Mouse (Mus musculus) gastrocnemius, postnatal 36 days (tissue): Measurements from ENCODE around the gene E130218I03Rik. TPM values are rescaled to one million over a fixed set of nuclear protein-coding genes. Genes with fewer than 3 reads are reported as not detected.

ENCODE experiments used
- DNase-seq, 2 experiments: peaks; one replicate each; pipeline ENCODE4 v3.0.0; 2022
- intact Hi-C: fragments of 180-260 bp; cut with DNase I; formaldehyde crosslinking; loops from one replicate; pipeline ENCODE4 v1.15.1; 2025
- long read RNA-seq, 2 experiments: library from polyadenylated mRNA; stranded (forward); transcript quantifications; one replicate each; pipeline ENCODE4 v2.0.0; 2021
- total RNA-seq, 2 experiments: library from RNA; stranded (reverse); gene quantifications; 2 replicates each; pipeline ENCODE4 v1.2.3; 2021

Gene E130218I03Rik
- total RNA-seq: not detected
- long read RNA-seq, experiment 1: 0 reads
- long read RNA-seq, experiment 2: 0 reads

GRCm38 (mm10) chr4:134243516-134244250 is at the start of gene E130218I03Rik:
TSS of gene E130218I03Rik (plus strand) at chr4:134243662.
- intact Hi-C loops: no loop called here
- peak in 1 of 2 experiments; percentile 4 for DNase-seq

GRCm38 (mm10) chr4:134199371-134199770 is 44.1 kb upstream of the E130218I03Rik start:
- intact Hi-C loops: no loop called here

GRCm38 (mm10) chr4:134202904-134203303 is 40.6 kb upstream of the E130218I03Rik start, which contains the start of gene Gm7534:
TSS of gene Gm7534 (minus strand) at chr4:134203004.
- no peak for DNase-seq
- intact Hi-C loops: no loop called here

More at GRCm38 (mm10) chr4:134199371-134199770, 44.1 kb upstream of the E130218I03Rik start:
- no peak for DNase-seq

GRCm38 (mm10) chr4:134203340-134203896 is 40.0 kb upstream of the E130218I03Rik start:
- intact Hi-C loops: no loop called here

GRCm38 (mm10) chr4:134206488-134207053 is 36.9 kb upstream of the E130218I03Rik start:
- no peak for DNase-seq
- intact Hi-C loops: no loop called here

More at GRCm38 (mm10) chr4:134203340-134203896, 40.0 kb upstream of the E130218I03Rik start:
- no peak for DNase-seq

GRCm38 (mm10) chr4:134222793-134223600 is 20.5 kb upstream of the E130218I03Rik start:
- DNase-seq: no peak
- intact Hi-C loops: no loop called here

GRCm38 (mm10) chr4:134227194-134227593 is 16.3 kb upstream of the E130218I03Rik start, which contains the start of gene Catsper4:
TSS of gene Catsper4 (minus strand) at chr4:134227383.
- intact Hi-C loops: no loop called here
- no peak for DNase-seq

- intact Hi-C loops: no loop called here
- DNase-seq: no peak
These were observed 13.0 kb upstream of the E130218I03Rik start for GRCm38 (mm10) chr4:134230431-134230830.

GRCm38 (mm10) chr4:134234876-134235275 is 8.6 kb upstream of the E130218I03Rik start:
- intact Hi-C loops: no loop called here
- peak in 1 of 2 experiments; percentile 44 for DNase-seq

GRCm38 (mm10) chr4:134237582-134238278 is 5.7 kb upstream of the E130218I03Rik start:
- intact Hi-C loops: no loop called here
- no peak for DNase-seq

- intact Hi-C loops: no loop called here
These were observed 5.2 kb upstream of the E130218I03Rik start, which contains the start of gene Cnksr1 for GRCm38 (mm10) chr4:134238279-134238651. TSS of gene Cnksr1 (minus strand) at chr4:134238399.

GRCm38 (mm10) chr4:134238686-134239085 is 4.8 kb upstream of the E130218I03Rik start:
- DNase-seq: no peak
- intact Hi-C loops: no loop called here

More at GRCm38 (mm10) chr4:134238279-134238651, 5.2 kb upstream of the E130218I03Rik start, which contains the start of gene Cnksr1:
- DNase-seq: peak; percentile 67 to 77

- intact Hi-C loops: loop anchor here (5.0 kb wide), 2 partner anchors 58 to 127 kb away; partner anchors contain the start of gene Cep85
- DNase-seq: peak; percentile 92 to 93
These were observed 1.8 kb downstream of the E130218I03Rik start, which contains the start of gene Zfp593 for GRCm38 (mm10) chr4:134245148-134245843. TSS of gene Zfp593 (minus strand) at chr4:134245592.

GRCm38 (mm10) chr4:134246256-134246655 is 2.8 kb downstream of the E130218I03Rik start:
- intact Hi-C loops: loop anchor here (5.0 kb wide), 2 partner anchors 59 to 126 kb away; partner anchors contain the start of gene Cep85
- DNase-seq: no peak

- intact Hi-C loops: loop anchor here (5.0 kb wide), 2 partner anchors 59 to 126 kb away; partner anchors contain the start of gene Cep85
- DNase-seq: no peak
These were observed 3.3 kb downstream of the E130218I03Rik start, which contains the start of gene Gm30191 for GRCm38 (mm10) chr4:134246719-134247258. TSS of gene Gm30191 (plus strand) at chr4:134246935.

- intact Hi-C loops: loop anchor here (2.0 to 5.0 kb wide), 4 partner anchors 41 to 228 kb away; partner anchors contain the start of gene Cep85
- peak; percentile 66 to 67 for DNase-seq
These were observed 6.2 kb downstream of the E130218I03Rik start for GRCm38 (mm10) chr4:134249651-134250050.

- DNase-seq: no peak
- intact Hi-C loops: loop anchor here (2.0 to 5.0 kb wide), 2 partner anchors 40 to 227 kb away; no protein-coding TSS in a partner anchor
These were observed 6.9 kb downstream of the E130218I03Rik start for GRCm38 (mm10) chr4:134250116-134250929.
